Mouse (Mus musculus) right cerebral cortex, postnatal 14 days (tissue): ENCODE measurements around the gene Vmn1r93.
"Not testable (repeated sequence)": the region's sequence is repeated elsewhere in the genome, so short reads cannot be mapped to it uniquely, and the experiment has no call there.

Source experiments
- DNase-seq: peaks from one replicate; pipeline ENCODE4 v3.0.0; 2022

Vmn1r93 gene

GRCm38 (mm10) chr7:20138988-20139387, at the start of gene Vmn1r93:
Gene Vmn1r93 (minus strand): TSS chr7:20139088.
- DNase-seq: not testable (repeated sequence)

- not testable (repeated sequence) for DNase-seq
These were observed 29.4 kb upstream of the Vmn1r93 start, which contains the start of gene Vmn1r94 for GRCm38 (mm10) chr7:20168277-20168676. Gene Vmn1r94 (minus strand): TSS chr7:20168377.

- not testable (repeated sequence) for DNase-seq
These were observed 16.4 kb downstream of the Vmn1r93 start, which contains the start of gene Gm16442 for GRCm38 (mm10) chr7:20122479-20122878. Gene Gm16442 (minus strand): TSS chr7:20122579.

- not testable (repeated sequence) for DNase-seq
These were observed 39.5 kb downstream of the Vmn1r93 start, which contains the start of gene Vmn1r91 for GRCm38 (mm10) chr7:20099380-20099779. Gene Vmn1r91 (plus strand): TSS chr7:20099680.
